Mouse (Mus musculus) urinary bladder, postnatal 25 days (tissue): ENCODE results near the gene Lrrfip1.

ENCODE experiments used
- DNase-seq: peaks from one replicate; pipeline ENCODE4 v3.0.0; 2022; ENCODE audit warnings: low spot score

The Lrrfip1 gene

GRCm38 (mm10) chr1:91144813-91145212, 146.3 kb downstream of the Lrrfip1 start, which contains the start of gene Rbm44:
Rbm44 (plus strand) TSS chr1:91145089.
- no peak for DNase-seq

GRCm38 (mm10) chr1:91151509-91151908, 153.0 kb downstream of the Lrrfip1 start:
- DNase-seq, result no peak

GRCm38 (mm10) chr1:91166798-91167197, 168.3 kb downstream of the Lrrfip1 start:
- no peak for DNase-seq

- DNase-seq, result no peak
Measured at GRCm38 (mm10) chr1:91169157-91169556, 170.6 kb downstream of the Lrrfip1 start.

GRCm38 (mm10) chr1:91174796-91175195, 176.3 kb downstream of the Lrrfip1 start:
- no peak for DNase-seq

GRCm38 (mm10) chr1:91176026-91176425, 177.5 kb downstream of the Lrrfip1 start:
- no peak for DNase-seq

GRCm38 (mm10) chr1:91176871-91177270, 178.3 kb downstream of the Lrrfip1 start:
- DNase-seq, result no peak
